Mouse (Mus musculus) ES-CJ7 (cell line): ENCODE data around the gene Ddr2.
"Not testable (repeated sequence)": the region's sequence is repeated elsewhere in the genome, so short reads cannot be mapped to it uniquely, and the experiment has no call there.

Experiments used
- DNase-seq: peaks from one replicate; pipeline ENCODE4 v3.0.0; 2011; ENCODE audit warnings: low read depth, low spot score

The Ddr2 gene

GRCm38 (mm10) chr1:170039402-170039801 lies 71.2 kb downstream of the Ddr2 start:
- DNase-seq = no peak

- no peak for DNase-seq
Observed at GRCm38 (mm10) chr1:170035575-170035974, 75.0 kb downstream of the Ddr2 start.

GRCm38 (mm10) chr1:170034961-170035360 lies 75.6 kb downstream of the Ddr2 start:
- DNase-seq = no peak

- DNase-seq = no peak
Observed at GRCm38 (mm10) chr1:170031656-170032055, 78.9 kb downstream of the Ddr2 start.

- no peak for DNase-seq
Observed at GRCm38 (mm10) chr1:170014784-170015183, 95.8 kb downstream of the Ddr2 start.

- DNase-seq = no peak
Observed at GRCm38 (mm10) chr1:170010716-170011505, 99.7 kb downstream of the Ddr2 start.

- DNase-seq = no peak
Observed at GRCm38 (mm10) chr1:170009296-170009695, 101.3 kb downstream of the Ddr2 start.

GRCm38 (mm10) chr1:170008432-170009220 lies 101.9 kb downstream of the Ddr2 start:
- no peak for DNase-seq

GRCm38 (mm10) chr1:170006516-170006915 lies 104.0 kb downstream of the Ddr2 start:
- DNase-seq = no peak

GRCm38 (mm10) chr1:170005297-170005696 lies 105.3 kb downstream of the Ddr2 start:
- no peak for DNase-seq

GRCm38 (mm10) chr1:169993901-169994300 lies 116.7 kb downstream of the Ddr2 start:
- DNase-seq = not testable (repeated sequence)

GRCm38 (mm10) chr1:169986166-169986565 lies 124.4 kb downstream of the Ddr2 start:
- no peak for DNase-seq

GRCm38 (mm10) chr1:169977621-169978020 lies 132.9 kb downstream of the Ddr2 start:
- DNase-seq = no peak

GRCm38 (mm10) chr1:169971998-169972397 lies 138.6 kb downstream of the Ddr2 start:
- no peak for DNase-seq

- no peak for DNase-seq
Observed at GRCm38 (mm10) chr1:169970936-169971335, 139.6 kb downstream of the Ddr2 start.

GRCm38 (mm10) chr1:169969516-169969886 lies 141.1 kb downstream of the Ddr2 start:
- no peak for DNase-seq

- peak; percentile 99 for DNase-seq
Observed at GRCm38 (mm10) chr1:169968792-169969515, 141.6 kb downstream of the Ddr2 start, which contains the start of gene Hsd17b7. Hsd17b7 (minus strand) TSS chr1:169969241.

- DNase-seq = no peak
Observed at GRCm38 (mm10) chr1:169953106-169953505, 157.5 kb downstream of the Ddr2 start.

- DNase-seq = no peak
Observed at GRCm38 (mm10) chr1:169952636-169953035, 157.9 kb downstream of the Ddr2 start.

GRCm38 (mm10) chr1:169951561-169951960 lies 159.0 kb downstream of the Ddr2 start:
- DNase-seq = no peak

- DNase-seq = peak; percentile 69
Observed at GRCm38 (mm10) chr1:169950651-169951050, 159.9 kb downstream of the Ddr2 start.

- DNase-seq = no peak
Observed at GRCm38 (mm10) chr1:169949981-169950380, 160.6 kb downstream of the Ddr2 start.
